In the genomic region with DNA sequence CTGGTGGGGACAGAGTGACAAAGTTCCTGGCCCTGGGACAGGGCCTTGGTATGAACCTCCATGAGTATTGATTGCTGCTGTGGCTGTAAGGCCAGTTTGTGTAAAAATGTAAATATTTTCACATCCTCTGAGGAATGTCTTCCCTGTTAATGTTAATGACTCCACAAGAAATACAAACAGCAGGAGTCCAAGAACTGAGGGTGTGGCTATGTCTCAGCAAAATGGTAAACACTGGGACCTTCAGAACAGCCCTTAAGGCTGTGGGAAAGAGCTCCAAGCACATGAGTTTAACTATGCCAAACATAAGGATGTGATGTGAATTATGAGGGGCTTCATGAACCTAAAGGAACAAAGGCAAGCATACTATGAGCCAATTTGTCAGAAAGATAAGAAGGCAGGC, we compare ENCODE assay signal across 26 mouse cellular contexts.
"Had no signal": no experiment of that assay in that cellular context is flagged by ENCODE, and none has a peak within 500 bp of the region (broad histone marks: within the 10 kb centered on the region; RNA-seq: fewer than 3 reads in every experiment).

No protein-coding gene starts in this region.

- H3K36me3 ChIP-seq: hindbrain, embryonic 10.5 days; hindbrain, embryonic 12.5 days; kidney, embryonic 15.5 days; limb, embryonic 13.5 days; liver, embryonic 13.5 days had no signal

- ATAC-seq: hindbrain, embryonic 16.5 days; intestine, embryonic 16.5 days had no signal

- H3K4me2 ChIP-seq: heart, embryonic 12.5 days; hindbrain, embryonic 12.5 days; hindbrain, embryonic 14.5 days; kidney, embryonic 15.5 days; limb, embryonic 13.5 days; limb, embryonic 15.5 days; liver, embryonic 13.5 days had no signal

- H3K4me3 ChIP-seq: gastrocnemius, adult 2 months; heart, embryonic 10.5 days; heart, embryonic 12.5 days; hindbrain, embryonic 10.5 days; hindbrain, embryonic 12.5 days; kidney, embryonic 15.5 days; limb, embryonic 13.5 days; limb, embryonic 15.5 days; liver, embryonic 13.5 days had no signal

- H3K9me3 ChIP-seq: heart, embryonic 10.5 days; heart, embryonic 12.5 days; hindbrain, embryonic 10.5 days; hindbrain, embryonic 12.5 days; kidney, embryonic 15.5 days; limb, embryonic 13.5 days; limb, embryonic 15.5 days; liver, embryonic 13.5 days had no signal

- H3K4me1 ChIP-seq: heart, embryonic 10.5 days; heart, embryonic 12.5 days; hindbrain, embryonic 10.5 days; hindbrain, embryonic 12.5 days; kidney, embryonic 15.5 days; limb, embryonic 13.5 days; limb, embryonic 15.5 days; liver, embryonic 13.5 days had no signal

- H3K9ac ChIP-seq: heart, embryonic 12.5 days; hindbrain, embryonic 12.5 days; hindbrain, embryonic 14.5 days; kidney, embryonic 15.5 days; limb, embryonic 13.5 days; limb, embryonic 15.5 days; liver, embryonic 13.5 days had no signal

- H3K27me3 ChIP-seq: heart, embryonic 12.5 days; hindbrain, embryonic 12.5 days; kidney, embryonic 15.5 days; limb, embryonic 13.5 days; limb, embryonic 15.5 days; liver, embryonic 13.5 days had no signal

- DNase-seq: gastrocnemius, adult 2 months; gastrocnemius, postnatal 10 days; gastrocnemius, postnatal 25 days; heart, adult 18-20 months; heart, postnatal 10 days; heart, postnatal 4 days; kidney, adult 11 months; kidney, adult 2 months; kidney, adult 9 months; kidney, postnatal 14 days; kidney, postnatal 36 days; layer of hippocampus, adult 9-11 months; layer of hippocampus, postnatal 36 days; left cerebral cortex, postnatal 4 days; liver, embryonic 13.5 days had no signal

- H3K27ac ChIP-seq: gastrocnemius, adult 2 months; heart, embryonic 10.5 days; hindbrain, embryonic 10.5 days; hindbrain, embryonic 12.5 days; hindbrain, embryonic 14.5 days; kidney, embryonic 15.5 days; kidney, postnatal 0 days; limb, embryonic 13.5 days; limb, embryonic 15.5 days; liver, embryonic 13.5 days had no signal
